Mouse (Mus musculus) thymus, adult 18-20 months (tissue): ENCODE measurements around the gene Fem1b.

Experiments
- DNase-seq, 2 experiments: peaks; one replicate each; pipeline ENCODE4 v3.0.0; 2022; ENCODE audit warnings: mixed read lengths in 2 of 2

Gene Fem1b

DNA sequence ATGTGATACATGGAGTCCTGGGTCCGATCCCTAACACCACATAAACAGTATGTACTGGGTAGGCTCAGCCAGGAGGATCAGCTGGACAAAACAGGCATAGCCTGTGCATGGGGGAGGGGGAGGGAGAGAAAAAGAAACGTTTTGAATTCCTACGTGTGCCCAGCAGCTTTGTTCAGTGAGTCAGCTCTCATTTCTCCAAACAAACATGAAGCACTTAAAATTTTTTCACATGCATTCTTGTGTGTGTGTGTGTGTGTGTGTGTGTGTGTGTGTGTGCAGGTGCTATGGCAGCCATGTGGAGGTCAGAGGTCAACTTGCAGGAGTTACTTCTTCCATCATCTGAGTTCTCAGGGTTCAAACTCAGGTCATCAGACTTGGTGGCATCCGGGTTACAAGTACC lies 36.3 kb downstream of the Fem1b start:
- DNase-seq, result no peak

DNA sequence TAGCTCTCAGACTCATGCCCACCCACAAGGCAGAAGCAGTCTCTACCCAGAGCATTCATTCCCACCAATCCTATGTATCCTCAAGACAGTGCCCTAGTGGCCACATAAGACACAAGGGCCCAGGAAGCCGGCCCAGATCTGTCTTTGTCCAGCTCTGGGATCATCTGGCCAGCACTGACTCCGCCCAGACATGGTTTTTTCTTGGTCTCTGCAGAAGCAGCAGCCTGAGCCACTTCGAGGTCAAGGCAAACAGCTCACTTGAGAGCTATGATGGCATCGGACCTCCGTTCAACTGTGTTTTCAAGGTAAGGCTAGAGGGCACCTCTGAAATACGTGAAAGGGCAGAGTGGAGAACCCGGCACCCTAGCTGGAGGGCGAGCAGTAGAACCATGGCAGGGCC lies 39.0 kb downstream of the Fem1b start:
- no peak for DNase-seq

DNA sequence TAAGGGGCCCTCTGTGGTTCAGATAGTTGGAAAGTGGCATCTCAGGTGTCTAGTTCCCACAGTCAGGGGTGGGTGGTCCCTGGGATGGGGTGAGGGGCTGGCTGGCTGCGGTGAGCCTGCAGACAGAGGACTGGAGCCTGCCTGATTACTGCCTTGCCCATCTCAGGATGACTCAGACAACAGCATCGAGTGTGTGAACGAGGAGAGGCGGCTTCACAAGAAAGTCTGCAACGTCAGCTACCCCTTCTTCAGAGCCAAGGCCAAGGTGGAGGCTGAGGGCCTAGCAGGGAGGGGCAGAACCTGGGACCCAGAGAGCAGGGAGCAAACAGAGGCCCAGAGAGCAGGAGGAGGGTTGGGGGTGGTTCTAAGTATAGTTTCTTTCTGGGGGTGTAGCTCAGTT lies 43.4 kb downstream of the Fem1b start:
- no peak for DNase-seq

DNA sequence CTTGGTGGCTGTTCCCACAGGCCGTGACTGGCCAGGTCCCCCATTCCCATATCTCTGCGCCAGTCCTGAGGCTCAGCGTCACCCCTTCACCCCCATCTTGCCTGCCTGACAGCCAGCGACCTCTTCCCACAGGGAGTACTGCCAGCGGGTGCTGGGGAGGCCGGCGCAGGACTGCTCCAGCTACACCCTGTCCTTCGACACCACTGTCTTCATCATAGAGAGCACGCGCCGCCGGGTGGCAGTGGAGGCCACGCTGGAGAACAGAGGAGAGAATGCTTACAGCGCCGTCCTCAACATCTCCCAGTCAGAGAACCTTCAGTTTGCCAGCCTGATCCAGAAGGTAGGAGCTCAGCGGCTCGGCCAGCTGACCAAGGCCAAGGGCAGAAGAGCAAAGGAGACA lies 44.3 kb downstream of the Fem1b start:
- DNase-seq, result no peak

DNA sequence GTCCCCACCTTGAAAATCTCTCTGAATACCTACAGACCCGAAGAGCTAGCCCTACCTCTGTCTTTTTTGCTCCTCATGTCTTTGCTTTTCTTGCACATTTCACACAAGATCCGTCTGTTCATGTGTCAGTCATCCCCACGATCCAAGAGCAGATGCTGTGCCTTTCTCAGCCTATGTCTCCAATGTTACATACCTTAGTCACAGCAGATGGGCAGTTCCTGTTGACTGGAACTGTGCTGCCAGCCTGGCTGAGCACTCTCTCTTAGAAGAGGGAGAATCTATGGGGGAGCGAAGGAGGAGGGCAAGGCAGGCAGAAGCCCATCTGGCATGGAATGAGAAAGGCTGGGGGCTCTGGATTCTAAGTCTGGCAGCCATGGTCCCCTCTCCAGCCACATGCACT lies 46.4 kb downstream of the Fem1b start:
- DNase-seq, result no peak

DNA sequence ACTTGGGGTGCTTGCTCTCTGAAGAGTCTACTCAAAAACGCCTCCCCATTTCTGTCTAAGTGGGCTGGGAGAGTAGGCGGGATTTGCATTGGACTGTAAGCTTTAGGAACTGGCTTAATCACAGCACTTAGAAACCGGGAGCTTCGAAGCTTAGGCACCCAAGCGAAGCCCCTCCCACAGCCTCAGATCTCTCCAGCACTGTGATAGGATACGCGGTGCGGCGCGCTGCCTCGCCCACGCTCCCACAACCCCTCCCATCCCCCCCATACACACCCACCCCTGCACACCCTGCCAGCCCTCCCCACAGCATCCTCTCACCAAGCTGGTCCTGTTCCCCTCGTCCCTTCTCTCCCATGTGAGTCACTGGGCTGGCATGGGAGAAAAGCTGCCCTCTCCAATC lies 48.3 kb downstream of the Fem1b start:
- no peak for DNase-seq

DNA sequence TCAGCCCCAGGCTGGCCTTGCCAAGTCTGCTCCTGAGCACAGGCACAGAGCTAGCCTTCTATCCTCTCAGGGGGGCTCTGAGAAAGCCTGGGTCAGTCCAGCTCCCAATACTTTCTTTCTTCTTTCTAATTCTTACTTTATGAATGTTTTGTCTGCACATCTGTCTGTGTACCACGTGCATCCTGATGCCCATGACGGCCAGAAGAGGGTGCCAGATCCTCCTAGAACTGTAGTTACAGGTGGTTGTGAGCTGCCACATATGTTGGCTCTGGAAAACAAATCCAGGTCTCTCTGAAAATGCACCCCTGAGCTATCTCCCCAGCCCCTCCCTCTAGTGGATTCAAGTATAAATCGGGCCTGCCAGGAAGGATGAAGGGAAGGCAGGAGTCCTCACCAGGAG lies 52.1 kb downstream of the Fem1b start:
- no peak for DNase-seq

DNA sequence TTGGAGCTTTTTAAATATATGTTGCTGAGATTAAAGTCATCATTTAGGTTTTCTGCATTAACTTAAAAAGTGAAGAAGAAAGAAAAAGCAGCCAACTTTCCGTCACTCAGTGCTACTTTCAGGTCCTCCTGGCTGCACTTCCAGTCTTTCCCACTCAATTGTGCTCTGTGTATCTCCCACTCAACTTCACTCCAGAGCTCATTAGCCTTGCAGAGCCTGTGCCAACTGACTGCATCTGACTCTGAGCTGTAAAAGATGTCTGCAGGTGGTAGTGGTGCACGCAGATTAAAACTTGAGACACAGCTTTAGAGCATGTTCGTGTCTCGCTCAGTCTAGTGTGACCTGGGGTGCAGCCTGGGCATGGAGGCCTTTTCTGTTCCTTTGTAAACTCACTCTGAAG lies 53.4 kb downstream of the Fem1b start:
- no peak for DNase-seq

DNA sequence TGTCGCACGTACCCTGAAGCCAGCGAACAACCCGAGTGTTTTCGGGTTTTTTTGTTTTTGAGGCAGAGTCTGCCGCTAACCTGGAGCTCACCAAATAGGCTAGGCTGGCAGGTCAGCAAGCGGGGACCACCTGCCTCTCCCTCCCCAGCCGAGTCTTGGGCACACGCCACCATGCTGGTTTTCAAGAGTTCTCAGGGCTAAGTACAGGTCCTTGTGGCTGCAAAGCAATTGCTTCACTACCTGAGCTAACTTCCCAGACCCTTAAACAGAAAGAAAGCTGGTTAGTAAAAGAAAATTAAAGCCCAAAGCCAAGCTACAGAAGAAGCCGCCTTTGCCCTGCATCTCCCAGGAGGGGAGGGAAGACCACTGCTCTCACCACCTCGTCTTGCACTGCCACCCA lies 61.4 kb downstream of the Fem1b start:
- no peak for DNase-seq

DNA sequence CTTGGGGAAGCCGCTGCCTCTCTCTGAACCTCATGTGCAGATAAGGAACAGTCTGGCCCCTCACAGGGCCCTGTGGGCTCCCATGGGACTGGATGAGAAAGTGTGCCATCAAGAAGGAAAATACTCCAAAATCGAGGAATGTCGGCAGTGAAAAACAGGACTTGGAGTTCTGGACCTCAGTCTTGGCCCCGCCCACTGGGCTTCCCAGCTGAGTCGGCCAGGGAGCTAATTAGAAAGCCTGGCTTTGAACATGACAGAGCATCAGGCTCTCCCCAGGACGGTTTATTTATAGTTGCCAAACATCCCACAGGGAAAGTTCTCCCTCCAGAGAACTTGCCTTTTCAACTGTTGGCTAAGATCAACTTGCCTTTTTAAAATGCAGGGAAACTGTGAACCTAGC lies 62.1 kb downstream of the Fem1b start:
- no peak for DNase-seq

DNA sequence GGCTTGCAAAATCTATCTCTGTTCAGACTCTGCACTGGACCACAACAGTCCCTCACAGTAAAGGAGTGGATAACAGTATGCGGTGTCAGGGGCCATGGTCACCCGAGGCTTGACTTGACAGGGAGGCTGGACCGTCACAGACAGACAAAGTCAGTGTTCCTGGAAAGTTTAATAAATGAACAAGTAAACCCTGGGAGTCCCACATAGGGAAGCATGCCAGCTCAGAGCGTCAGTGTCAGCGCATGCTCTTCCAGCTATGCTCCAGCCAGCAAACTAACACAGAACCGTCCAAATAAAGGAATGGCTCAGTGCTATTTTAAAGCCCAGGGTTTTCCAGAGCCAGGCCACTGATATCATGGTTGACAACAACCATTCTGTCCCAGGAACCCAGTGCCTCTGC lies 65.1 kb downstream of the Fem1b start:
- no peak for DNase-seq

DNA sequence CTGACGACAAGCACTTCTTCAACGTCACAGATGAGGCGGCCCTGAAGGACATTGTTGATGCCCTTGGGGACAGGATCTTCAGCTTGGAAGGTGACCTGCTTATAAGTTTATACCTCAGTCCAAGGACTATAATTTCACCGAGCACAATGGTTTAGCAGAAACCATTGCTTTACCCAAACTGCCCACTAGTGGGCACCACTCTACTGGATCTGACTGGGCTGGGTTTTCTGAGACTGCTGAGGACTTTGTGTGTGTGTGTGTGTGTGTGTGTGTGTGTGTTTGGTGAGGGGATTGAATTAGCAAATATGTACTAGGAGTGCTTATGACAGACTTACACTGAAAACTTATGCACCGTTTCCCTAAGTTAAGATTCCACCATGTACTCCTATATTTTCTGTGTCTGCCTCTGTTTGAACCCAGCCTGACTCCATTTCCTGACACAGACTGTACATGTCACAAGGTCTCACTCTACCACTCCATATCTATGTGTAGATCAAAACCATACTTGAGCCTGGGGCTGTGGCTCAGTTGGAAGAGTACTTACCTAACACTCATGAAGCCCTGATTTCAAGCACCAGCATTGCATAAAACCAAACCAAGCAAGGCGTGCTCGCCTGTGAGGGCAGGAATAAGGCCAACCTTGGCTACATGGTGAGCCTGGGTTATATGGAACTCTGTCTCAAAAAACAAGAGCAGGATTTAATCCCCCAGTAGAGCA lies 67.0 kb downstream of the Fem1b start:
- DNase-seq, result no peak
